Mouse (Mus musculus): ENCODE results near the gene Kitl. TPM values are rescaled to one million over a fixed set of nuclear protein-coding genes. Genes with fewer than 3 reads are reported as not detected.

Kitl gene
- polyA plus RNA-seq (2015; fragmentation: Nextera tagmentation; extraction: Ambion mirVana), result 43.4 and 45.5 TPM in 2 replicates

GRCm38 (mm10) chr10:100015370-100016325 is at the start of gene Kitl:
Kitl (plus strand) TSS chr10:100015630.
- peak; percentile 78 for ATAC-seq
- H3K9ac ChIP-seq (replicated peaks; ENCODE audit: low read depth, low read length), result peak within 1 kb of the TSS; percentile 76
- H3K4me1 ChIP-seq (replicated peaks; ENCODE audit: control insufficient read depth, insufficient read depth, low read length), result peaks cover 30% of the 10 kb centered on the region
- peak within 1 kb of the TSS; percentile 77 for H3K27ac ChIP-seq (ENCODE audit: low read length)
- H3K9me3 ChIP-seq (ENCODE audit: control insufficient read depth, low read length), result no peaks in the 10 kb centered on the region
- H3K4me2 ChIP-seq (ENCODE audit: low read length), result peak within 1 kb of the TSS; percentile 91
- peaks cover 7% of the 10 kb centered on the region; the same call in 1 of the 2 replicates for H3K27me3 ChIP-seq (replicated peaks; ENCODE audit: control insufficient read depth, insufficient read depth, low read length)
- peak within 1 kb of the TSS; percentile 79 for H3K4me3 ChIP-seq (replicated peaks; ENCODE audit: low read length)
- no peaks in the 10 kb centered on the region for H3K36me3 ChIP-seq (ENCODE audit: control insufficient read depth, insufficient read depth)
- WGBS, result under 1% methylated on average over 70 of the region's 70 CpGs

GRCm38 (mm10) chr10:99972866-99973265 is 42.6 kb upstream of the Kitl start:
- Histone ChIP-seq H3K27ac (ENCODE audit: low read length) (no peak overlapping the region), H3K27me3 (replicated peaks; ENCODE audit: control insufficient read depth, insufficient read depth, low read length) (no peaks in the 10 kb centered on the region), H3K4me2 (ENCODE audit: low read length) (no peak overlapping the region), H3K4me1 (replicated peaks; ENCODE audit: control insufficient read depth, insufficient read depth, low read length) (no peaks in the 10 kb centered on the region), H3K9ac (replicated peaks; ENCODE audit: low read depth, low read length) (no peak overlapping the region), H3K4me3 (replicated peaks; ENCODE audit: low read length) (no peak overlapping the region), H3K36me3 (ENCODE audit: control insufficient read depth, insufficient read depth) (no peaks in the 10 kb centered on the region), H3K9me3 (ENCODE audit: control insufficient read depth, low read length) (no peaks in the 10 kb centered on the region)
- 60% methylated on average over 8 of the region's 8 CpGs for WGBS
- no peak for ATAC-seq

- H3K27ac ChIP-seq (ENCODE audit: low read length), result no peak overlapping the region
- no peak overlapping the region for H3K9ac ChIP-seq (replicated peaks; ENCODE audit: low read depth, low read length)
- WGBS, result 80% methylated on average over 3 of the region's 3 CpGs
- H3K4me1 ChIP-seq (replicated peaks; ENCODE audit: control insufficient read depth, insufficient read depth, low read length), result no peaks in the 10 kb centered on the region
- H3K27me3 ChIP-seq (replicated peaks; ENCODE audit: control insufficient read depth, insufficient read depth, low read length), result no peaks in the 10 kb centered on the region
- ATAC-seq, result no peak
- H3K36me3 ChIP-seq (ENCODE audit: control insufficient read depth, insufficient read depth), result no peaks in the 10 kb centered on the region
- no peak overlapping the region for H3K4me2 ChIP-seq (ENCODE audit: low read length)
- no peak overlapping the region for H3K4me3 ChIP-seq (replicated peaks; ENCODE audit: low read length)
- H3K9me3 ChIP-seq (ENCODE audit: control insufficient read depth, low read length), result no peaks in the 10 kb centered on the region
Observed at GRCm38 (mm10) chr10:99980096-99980495, 35.3 kb upstream of the Kitl start.

DNA sequence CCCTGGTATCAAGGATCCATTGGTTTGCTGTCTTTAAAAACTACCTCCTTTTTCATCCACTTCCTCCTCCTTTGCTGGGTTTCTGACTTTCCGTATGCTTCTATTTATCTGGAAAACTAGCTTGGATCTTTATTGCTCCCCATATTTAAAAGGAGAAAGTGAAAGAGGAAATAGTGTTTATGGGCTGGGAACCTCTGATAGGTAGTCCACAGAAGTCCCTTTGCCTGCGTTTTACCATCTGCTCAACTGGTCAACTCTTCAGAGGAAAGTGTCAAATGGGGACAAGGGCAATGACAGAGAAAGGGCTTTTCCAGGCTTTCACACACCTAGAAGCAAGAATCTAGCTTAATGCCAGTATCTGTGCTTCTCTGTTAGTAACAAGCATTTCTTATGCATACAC is 34.5 kb upstream of the Kitl start:
- Histone ChIP-seq H3K9me3 (ENCODE audit: control insufficient read depth, low read length) (no peaks in the 10 kb centered on the region), H3K4me3 (replicated peaks; ENCODE audit: low read length) (no peak overlapping the region), H3K27me3 (replicated peaks; ENCODE audit: control insufficient read depth, insufficient read depth, low read length) (no peaks in the 10 kb centered on the region), H3K4me1 (replicated peaks; ENCODE audit: control insufficient read depth, insufficient read depth, low read length) (no peaks in the 10 kb centered on the region), H3K9ac (replicated peaks; ENCODE audit: low read depth, low read length) (no peak overlapping the region), H3K36me3 (ENCODE audit: control insufficient read depth, insufficient read depth) (no peaks in the 10 kb centered on the region), H3K27ac (ENCODE audit: low read length) (no peak overlapping the region), H3K4me2 (ENCODE audit: low read length) (no peak overlapping the region)
- 87% methylated on average over 2 of the region's 2 CpGs for WGBS
- ATAC-seq, result no peak

DNA sequence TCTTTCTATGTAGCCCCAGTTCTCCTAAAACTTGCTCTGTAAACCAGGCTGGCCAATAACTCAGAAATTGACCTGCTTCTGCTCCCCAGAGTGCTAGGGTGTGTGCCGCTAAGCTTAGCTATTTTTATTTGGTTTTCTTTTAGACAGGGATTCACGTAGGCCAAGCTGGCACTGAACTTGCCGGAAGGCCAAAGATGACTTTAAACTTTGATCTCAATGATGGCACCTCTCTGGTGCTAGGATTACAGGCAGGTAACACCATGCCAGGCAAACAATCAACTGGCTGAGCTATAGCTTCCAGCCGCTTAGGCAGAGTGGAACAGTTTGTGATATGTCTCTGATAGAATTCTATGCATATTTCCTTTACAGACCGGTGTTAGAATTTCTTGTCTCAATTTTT is 33.5 kb upstream of the Kitl start:
- H3K27ac ChIP-seq (ENCODE audit: low read length), result no peak overlapping the region
- no peaks in the 10 kb centered on the region for H3K27me3 ChIP-seq (replicated peaks; ENCODE audit: control insufficient read depth, insufficient read depth, low read length)
- H3K36me3 ChIP-seq (ENCODE audit: control insufficient read depth, insufficient read depth), result no peaks in the 10 kb centered on the region
- H3K4me3 ChIP-seq (replicated peaks; ENCODE audit: low read length), result no peak overlapping the region
- no peak for ATAC-seq
- no peak overlapping the region for H3K4me2 ChIP-seq (ENCODE audit: low read length)
- H3K4me1 ChIP-seq (replicated peaks; ENCODE audit: control insufficient read depth, insufficient read depth, low read length), result no peaks in the 10 kb centered on the region
- no peaks in the 10 kb centered on the region for H3K9me3 ChIP-seq (ENCODE audit: control insufficient read depth, low read length)
- WGBS, result 94% methylated on average over 5 of the region's 5 CpGs
- no peak overlapping the region for H3K9ac ChIP-seq (replicated peaks; ENCODE audit: low read depth, low read length)

GRCm38 (mm10) chr10:99986745-99987144 is 28.7 kb upstream of the Kitl start:
- 83% methylated on average over 8 of the region's 8 CpGs for WGBS
- no peaks in the 10 kb centered on the region for H3K4me1 ChIP-seq (replicated peaks; ENCODE audit: control insufficient read depth, insufficient read depth, low read length)

GRCm38 (mm10) chr10:99989758-99990157 is 25.7 kb upstream of the Kitl start:
- Histone ChIP-seq H3K36me3 (ENCODE audit: control insufficient read depth, insufficient read depth) (no peaks in the 10 kb centered on the region), H3K9me3 (ENCODE audit: control insufficient read depth, low read length) (no peaks in the 10 kb centered on the region), H3K27me3 (replicated peaks; ENCODE audit: control insufficient read depth, insufficient read depth, low read length) (no peaks in the 10 kb centered on the region), H3K27ac (ENCODE audit: low read length) (no peak overlapping the region), H3K4me2 (ENCODE audit: low read length) (no peak overlapping the region), H3K9ac (replicated peaks; ENCODE audit: low read depth, low read length) (no peak overlapping the region), H3K4me3 (replicated peaks; ENCODE audit: low read length) (no peak overlapping the region), H3K4me1 (replicated peaks; ENCODE audit: control insufficient read depth, insufficient read depth, low read length) (no peaks in the 10 kb centered on the region)
- no peak for ATAC-seq

More at GRCm38 (mm10) chr10:99986745-99987144, 28.7 kb upstream of the Kitl start:
- no peak overlapping the region for H3K4me3 ChIP-seq (replicated peaks; ENCODE audit: low read length)
- H3K27me3 ChIP-seq (replicated peaks; ENCODE audit: control insufficient read depth, insufficient read depth, low read length), result no peaks in the 10 kb centered on the region
- no peaks in the 10 kb centered on the region for H3K36me3 ChIP-seq (ENCODE audit: control insufficient read depth, insufficient read depth)
- H3K9me3 ChIP-seq (ENCODE audit: control insufficient read depth, low read length), result no peaks in the 10 kb centered on the region
- H3K4me2 ChIP-seq (ENCODE audit: low read length), result no peak overlapping the region
- H3K9ac ChIP-seq (replicated peaks; ENCODE audit: low read depth, low read length), result no peak overlapping the region
- ATAC-seq, result no peak
- no peak overlapping the region for H3K27ac ChIP-seq (ENCODE audit: low read length)

DNA sequence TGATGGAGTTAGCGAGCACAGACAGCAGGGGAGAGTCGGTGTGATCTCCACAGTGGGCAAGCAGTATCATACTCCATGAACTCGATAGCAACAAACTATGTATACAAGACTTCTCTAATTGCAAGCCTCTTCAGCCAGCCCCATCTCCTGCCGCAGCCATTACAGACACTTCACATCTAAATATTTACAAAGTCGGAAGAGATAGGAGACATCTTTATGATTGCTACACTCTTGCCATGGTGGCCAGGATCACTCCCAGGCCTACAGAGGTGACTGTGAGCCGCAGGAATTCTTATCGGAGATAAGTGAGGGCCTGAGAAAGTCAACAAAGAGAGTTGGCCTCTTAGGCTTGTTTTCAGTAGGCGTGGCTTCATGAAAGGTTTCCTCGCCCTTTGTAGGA is 23.3 kb upstream of the Kitl start:
- no peak overlapping the region for H3K4me3 ChIP-seq (replicated peaks; ENCODE audit: low read length)
- no peaks in the 10 kb centered on the region for H3K4me1 ChIP-seq (replicated peaks; ENCODE audit: control insufficient read depth, insufficient read depth, low read length)
- no peaks in the 10 kb centered on the region for H3K27me3 ChIP-seq (replicated peaks; ENCODE audit: control insufficient read depth, insufficient read depth, low read length)
- WGBS, result 80% methylated on average over 9 of the region's 9 CpGs
- H3K4me2 ChIP-seq (ENCODE audit: low read length), result no peak overlapping the region
- H3K27ac ChIP-seq (ENCODE audit: low read length), result no peak overlapping the region
- no peaks in the 10 kb centered on the region for H3K36me3 ChIP-seq (ENCODE audit: control insufficient read depth, insufficient read depth)
- H3K9ac ChIP-seq (replicated peaks; ENCODE audit: low read depth, low read length), result no peak overlapping the region
- no peaks in the 10 kb centered on the region for H3K9me3 ChIP-seq (ENCODE audit: control insufficient read depth, low read length)
- ATAC-seq, result no peak

DNA sequence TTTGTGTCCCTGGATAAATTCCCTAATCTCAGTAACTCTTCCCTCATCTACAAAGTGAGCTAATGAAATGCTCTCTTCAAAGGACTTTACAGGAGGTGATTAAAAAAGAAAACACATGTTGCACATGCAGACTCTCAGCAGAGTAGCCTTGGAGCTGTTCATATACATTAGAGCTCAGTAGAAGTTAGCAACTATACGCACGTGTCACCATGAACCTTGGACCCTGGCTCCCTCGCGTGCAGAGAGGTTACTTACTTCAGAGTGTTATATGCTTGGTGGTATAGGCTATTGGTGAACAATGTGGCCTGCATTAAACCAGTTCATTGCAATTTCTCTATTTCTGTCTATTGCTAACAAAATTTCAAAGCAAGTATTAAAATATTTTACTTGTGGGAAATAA is 14.0 kb upstream of the Kitl start:
- no peaks in the 10 kb centered on the region for H3K9me3 ChIP-seq (ENCODE audit: control insufficient read depth, low read length)
- no peak overlapping the region for H3K9ac ChIP-seq (replicated peaks; ENCODE audit: low read depth, low read length)
- H3K27ac ChIP-seq (ENCODE audit: low read length), result no peak overlapping the region
- H3K27me3 ChIP-seq (replicated peaks; ENCODE audit: control insufficient read depth, insufficient read depth, low read length), result no peaks in the 10 kb centered on the region
- 81% methylated on average over 4 of the region's 4 CpGs for WGBS
- ATAC-seq, result no peak
- no peak overlapping the region for H3K4me3 ChIP-seq (replicated peaks; ENCODE audit: low read length)
- no peaks in the 10 kb centered on the region for H3K4me1 ChIP-seq (replicated peaks; ENCODE audit: control insufficient read depth, insufficient read depth, low read length)
- H3K36me3 ChIP-seq (ENCODE audit: control insufficient read depth, insufficient read depth), result no peaks in the 10 kb centered on the region
- H3K4me2 ChIP-seq (ENCODE audit: low read length), result no peak overlapping the region

Data from forebrain, embryonic 16.5 days (tissue).